Mouse (Mus musculus) spleen, adult 18-20 months (tissue): ENCODE data around the gene Rpl5.

Experiments used
- DNase-seq, 2 experiments: peaks; one replicate each; pipeline ENCODE4 v3.0.0; 2022; ENCODE audit warnings: mixed read lengths in 2 of 2

Rpl5 gene

GRCm38 (mm10) chr5:107946475-107946874 is 46.2 kb downstream of the Rpl5 start:
- DNase-seq: no peak

DNA sequence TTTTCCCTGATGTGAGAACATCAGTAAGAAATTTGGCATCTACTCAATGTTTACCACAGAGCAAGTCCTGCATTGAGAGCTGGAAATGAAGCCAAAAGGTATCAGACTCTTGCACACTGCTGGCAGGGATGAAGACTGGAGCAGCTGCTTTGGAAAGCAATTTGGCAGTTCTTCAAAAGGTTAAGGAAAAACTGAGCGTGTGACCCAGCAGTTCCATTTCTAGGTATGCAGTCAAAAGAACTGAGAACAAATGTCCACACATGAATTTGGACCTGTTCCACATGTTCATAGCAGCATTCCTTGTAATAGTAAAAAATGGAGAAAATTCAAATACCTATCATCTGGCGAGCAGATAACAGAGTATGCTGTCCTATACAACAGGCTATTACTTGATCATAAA is 47.2 kb downstream of the Rpl5 start:
- no peak for DNase-seq

DNA sequence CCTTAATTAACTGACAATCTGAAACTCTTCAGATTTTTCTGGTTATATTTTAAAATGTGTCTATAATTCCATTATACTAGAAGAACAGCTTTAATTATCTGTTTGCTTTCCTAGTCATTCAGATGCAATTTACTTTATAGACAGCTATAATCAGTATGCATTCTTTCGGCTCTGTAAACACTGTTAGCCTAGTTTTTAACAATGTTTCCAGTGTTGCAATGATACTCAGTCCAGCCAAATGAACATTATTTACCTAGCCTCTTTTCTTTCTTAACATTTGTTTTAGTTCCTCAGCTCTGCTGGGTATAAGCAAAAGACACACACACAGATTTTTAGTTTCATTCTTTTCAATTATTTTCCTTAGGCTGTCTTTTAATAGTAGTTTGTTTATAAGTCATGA is 48.6 kb downstream of the Rpl5 start:
- DNase-seq: no peak

GRCm38 (mm10) chr5:107949607-107950006 is 49.3 kb downstream of the Rpl5 start:
- DNase-seq: no peak

DNA sequence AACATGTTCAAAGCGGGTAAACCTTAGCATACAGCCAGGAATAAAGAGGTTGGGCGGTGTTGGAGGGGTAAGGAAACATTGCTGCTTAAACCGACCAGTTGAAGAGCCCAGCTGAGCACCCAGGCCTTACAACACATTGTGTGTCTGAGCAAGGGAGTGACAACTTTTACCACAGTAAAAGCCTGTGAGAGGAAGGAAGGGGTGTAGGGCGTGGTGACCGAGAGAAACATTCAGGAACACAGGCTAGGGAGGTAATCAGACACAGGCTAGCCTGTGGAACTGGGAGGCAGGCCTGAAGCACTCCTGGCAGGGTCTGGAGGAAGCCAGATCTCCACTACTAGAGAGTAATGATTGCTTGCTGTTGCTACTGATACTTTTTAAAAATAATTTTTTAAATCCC is 50.3 kb downstream of the Rpl5 start:
- peak in 1 of 2 experiments; percentile 42 for DNase-seq
